Mouse (Mus musculus): Measurements from ENCODE around the gene Rsbn1l. TPM values are rescaled to one million over a fixed set of nuclear protein-coding genes. Genes with fewer than 3 reads are reported as not detected.
"Not testable (repeated sequence)": the region's sequence is repeated elsewhere in the genome, so short reads cannot be mapped to it uniquely, and the experiment has no call there.

Gene Rsbn1l
- polyA plus RNA-seq, 1 experiment = 12.9 TPM

DNA sequence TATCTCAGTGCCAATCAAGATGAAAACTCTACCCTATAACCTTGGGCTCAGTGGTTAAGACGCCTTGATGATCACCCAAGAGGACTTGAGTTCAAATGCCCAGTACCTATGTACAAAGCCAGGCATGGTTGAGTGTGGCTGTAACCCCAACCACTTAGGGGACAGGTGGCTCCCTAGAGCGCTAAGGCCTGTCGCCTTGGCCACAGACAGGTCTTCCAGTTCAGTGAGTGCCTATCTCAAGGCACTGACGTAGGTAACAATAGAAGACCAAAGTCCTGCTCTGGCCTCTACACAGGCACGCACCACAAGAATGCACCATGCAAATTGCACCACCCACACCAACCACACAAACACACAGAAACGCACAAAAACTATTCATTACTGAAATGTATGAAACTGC is 9.3 kb downstream of the Rsbn1l start:
- Histone ChIP-seq H3K27me3 (ENCODE audit: control insufficient read depth, insufficient read depth, low read length) (no peaks in the 10 kb centered on the region), H3K4me1 (ENCODE audit: control insufficient read depth, insufficient read depth, low read length) (peaks cover 17% of the 10 kb centered on the region), H3K4me3 (replicated peaks; ENCODE audit: insufficient read depth, low read depth, low read length) (no peak overlapping the region), H3K27ac (ENCODE audit: insufficient read depth, low read length) (peak overlapping the region; percentile 58; the same call in 1 of the 2 replicates)
- WGBS = 37% methylated on average over 6 of the region's 6 CpGs
- TF ChIP-seq CTCF (IDR thresholded peaks at IDR 0.05; ENCODE audit: borderline replicate concordance, insufficient read depth, low read depth, low read length) (no peak), POLR2A (IDR thresholded peaks at IDR 0.05; ENCODE audit: borderline replicate concordance, insufficient read depth, low read length) (no peak)
- peak; percentile 37 to 62 for DNase-seq

- TF ChIP-seq POLR2A (IDR thresholded peaks at IDR 0.05; ENCODE audit: borderline replicate concordance, insufficient read depth, low read length) = no peak
- TF ChIP-seq CTCF (IDR thresholded peaks at IDR 0.05; ENCODE audit: borderline replicate concordance, insufficient read depth, low read depth, low read length) = no peak
- Histone ChIP-seq H3K27me3 (ENCODE audit: control insufficient read depth, insufficient read depth, low read length) (no peaks in the 10 kb centered on the region), H3K27ac (ENCODE audit: insufficient read depth, low read length) (no peak overlapping the region), H3K4me3 (replicated peaks; ENCODE audit: insufficient read depth, low read depth, low read length) (no peak overlapping the region), H3K4me1 (ENCODE audit: control insufficient read depth, insufficient read depth, low read length) (peaks cover 30% of the 10 kb centered on the region)
- 51% methylated on average over 13 of the region's 13 CpGs for WGBS
- no peak for DNase-seq
Measured at GRCm38 (mm10) chr5:20944961-20945748, 11.0 kb downstream of the Rsbn1l start.

DNA sequence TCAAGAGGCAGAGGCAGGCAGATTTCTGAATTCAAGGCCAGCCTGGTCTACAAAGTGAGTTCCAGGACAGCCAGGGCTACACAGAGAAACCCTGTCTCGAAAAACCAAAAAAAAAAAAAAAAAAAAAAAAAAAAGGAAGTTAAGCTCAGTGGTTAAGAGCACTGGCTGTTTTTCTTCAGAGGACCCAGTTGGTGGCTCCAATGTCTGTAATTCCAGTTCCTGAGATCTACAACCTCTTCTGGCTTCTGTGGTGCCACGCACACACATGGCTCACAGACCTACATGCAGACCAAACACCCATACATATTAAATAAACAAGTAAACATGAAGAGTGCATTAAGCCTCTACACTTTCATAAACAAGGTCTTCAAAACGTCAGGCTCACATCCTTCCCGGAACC is 12.4 kb downstream of the Rsbn1l start:
- H3K4me3 ChIP-seq (replicated peaks; ENCODE audit: insufficient read depth, low read depth, low read length); H3K27me3 ChIP-seq (ENCODE audit: control insufficient read depth, insufficient read depth, low read length); DNase-seq; H3K27ac ChIP-seq (ENCODE audit: insufficient read depth, low read length): not testable (repeated sequence)
- WGBS = 72% methylated on average over 4 of the region's 4 CpGs
- H3K4me1 ChIP-seq (ENCODE audit: control insufficient read depth, insufficient read depth, low read length) = peaks cover 31% of the 10 kb centered on the region

DNA sequence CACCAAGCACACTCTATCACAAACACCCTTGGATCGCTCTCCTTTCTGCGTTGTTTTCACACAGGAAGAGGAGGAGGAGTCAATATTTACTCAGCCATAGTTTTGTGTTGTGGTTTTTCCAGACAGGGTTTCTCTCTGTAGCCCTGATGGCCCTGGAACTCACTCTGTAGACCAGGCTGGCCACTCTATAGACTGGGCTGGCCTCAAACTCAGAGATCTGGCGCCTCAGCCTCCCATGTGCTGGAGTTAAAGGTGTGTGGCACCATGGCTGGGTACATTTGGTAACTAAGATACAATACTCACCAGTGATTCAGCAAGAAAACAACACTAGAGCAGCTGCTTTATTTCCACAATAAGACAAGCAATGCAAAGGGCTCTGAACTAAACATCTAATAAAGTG is 13.7 kb downstream of the Rsbn1l start:
- 91% methylated on average over 3 of the region's 3 CpGs for WGBS
- TF ChIP-seq POLR2A (IDR thresholded peaks at IDR 0.05; ENCODE audit: borderline replicate concordance, insufficient read depth, low read length) = no peak
- no peak for TF ChIP-seq CTCF (IDR thresholded peaks at IDR 0.05; ENCODE audit: borderline replicate concordance, insufficient read depth, low read depth, low read length)

GRCm38 (mm10) chr5:20941205-20941604 is 15.0 kb downstream of the Rsbn1l start:
- peaks cover 27% of the 10 kb centered on the region; the same call in 1 of the 2 replicates for H3K4me1 ChIP-seq (ENCODE audit: control insufficient read depth, insufficient read depth, low read length)
- DNase-seq = peak; percentile 66 to 82
- 2% methylated on average over 5 of the region's 5 CpGs for WGBS
- H3K27ac ChIP-seq (ENCODE audit: insufficient read depth, low read length) = peak overlapping the region; percentile 56
- no peak for TF ChIP-seq CTCF (IDR thresholded peaks at IDR 0.05; ENCODE audit: borderline replicate concordance, insufficient read depth, low read depth, low read length)
- TF ChIP-seq POLR2A (IDR thresholded peaks at IDR 0.05; ENCODE audit: borderline replicate concordance, insufficient read depth, low read length) = no peak
- no peaks in the 10 kb centered on the region for H3K27me3 ChIP-seq (ENCODE audit: control insufficient read depth, insufficient read depth, low read length)
- H3K4me3 ChIP-seq (replicated peaks; ENCODE audit: insufficient read depth, low read depth, low read length) = no peak overlapping the region

More for the DNA sequence above, 13.7 kb downstream of the Rsbn1l start:
- Histone ChIP-seq H3K4me1 (ENCODE audit: control insufficient read depth, insufficient read depth, low read length) (peaks cover 34% of the 10 kb centered on the region), H3K27ac (ENCODE audit: insufficient read depth, low read length) (no peak overlapping the region), H3K27me3 (ENCODE audit: control insufficient read depth, insufficient read depth, low read length) (no peaks in the 10 kb centered on the region), H3K4me3 (replicated peaks; ENCODE audit: insufficient read depth, low read depth, low read length) (no peak overlapping the region)
- DNase-seq = no peak

DNA sequence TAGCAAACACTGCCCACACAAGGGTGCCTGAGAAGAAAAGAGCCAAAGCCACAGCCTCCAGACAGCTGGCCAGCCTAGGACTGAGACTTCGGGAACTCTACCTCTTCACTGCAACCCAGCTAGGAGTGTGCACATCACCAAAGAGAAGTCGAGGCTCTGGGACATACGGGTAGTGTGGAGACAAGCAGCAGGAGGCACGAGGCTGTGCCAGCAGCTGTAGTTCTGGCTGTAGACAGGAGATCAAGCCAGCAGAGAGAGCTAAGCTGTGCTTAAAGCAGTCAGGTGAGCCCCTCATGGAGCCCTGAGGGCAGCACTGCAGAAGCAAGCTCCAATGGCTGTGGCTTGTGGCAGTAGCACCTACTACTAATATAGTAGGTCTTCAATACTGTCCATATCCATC is 15.5 kb downstream of the Rsbn1l start:
- 0 out of 2 replicates have a peak overlapping the region, but pooled peaks have one; percentile 31 for H3K27ac ChIP-seq (ENCODE audit: insufficient read depth, low read length)
- H3K4me3 ChIP-seq (replicated peaks; ENCODE audit: insufficient read depth, low read depth, low read length) = no peak overlapping the region
- peaks cover 31% of the 10 kb centered on the region; the same call in 1 of the 2 replicates for H3K4me1 ChIP-seq (ENCODE audit: control insufficient read depth, insufficient read depth, low read length)
- peak; percentile 49 to 52 for DNase-seq
- no peaks in the 10 kb centered on the region for H3K27me3 ChIP-seq (ENCODE audit: control insufficient read depth, insufficient read depth, low read length)
- WGBS = 11% methylated on average over 4 of the region's 4 CpGs
- TF ChIP-seq POLR2A (IDR thresholded peaks at IDR 0.05; ENCODE audit: borderline replicate concordance, insufficient read depth, low read length) (no peak), CTCF (IDR thresholded peaks at IDR 0.05; ENCODE audit: borderline replicate concordance, insufficient read depth, low read depth, low read length) (no peak)

DNA sequence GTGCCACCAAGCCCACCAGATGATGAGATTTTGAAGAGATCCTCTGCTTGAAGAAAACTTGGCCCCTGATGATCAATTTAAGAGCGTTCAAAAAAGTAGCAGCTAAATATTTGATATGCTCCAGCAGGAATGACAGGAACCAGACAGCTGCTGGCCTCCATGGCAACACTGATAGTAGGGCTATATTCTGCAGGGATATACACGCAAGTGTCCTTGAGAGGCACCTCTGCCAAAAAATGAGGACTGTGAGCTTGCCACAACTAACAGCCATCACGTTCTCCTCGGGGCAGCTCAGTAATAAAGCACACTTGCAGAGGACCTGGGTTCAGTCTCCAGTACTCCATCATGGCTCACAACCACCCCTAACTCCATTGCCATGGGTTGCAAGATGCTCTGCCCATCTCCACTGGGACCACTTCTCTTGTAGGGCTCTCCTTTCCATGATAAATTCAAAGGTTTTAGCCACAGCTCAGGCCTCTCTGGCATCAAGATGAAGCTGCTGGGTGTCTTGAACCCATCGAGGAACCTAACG is 16.1 kb downstream of the Rsbn1l start:
- TF ChIP-seq CTCF (IDR thresholded peaks at IDR 0.05; ENCODE audit: borderline replicate concordance, insufficient read depth, low read depth, low read length) (no peak), POLR2A (IDR thresholded peaks at IDR 0.05; ENCODE audit: borderline replicate concordance, insufficient read depth, low read length) (no peak)
- peaks cover 34% of the 10 kb centered on the region; the same call in 1 of the 2 replicates for H3K4me1 ChIP-seq (ENCODE audit: control insufficient read depth, insufficient read depth, low read length)
- peak in 1 of 2 experiments; percentile 25 for DNase-seq
- H3K27ac ChIP-seq (ENCODE audit: insufficient read depth, low read length) = no peak overlapping the region
- no peak overlapping the region for H3K4me3 ChIP-seq (replicated peaks; ENCODE audit: insufficient read depth, low read depth, low read length)
- H3K27me3 ChIP-seq (ENCODE audit: control insufficient read depth, insufficient read depth, low read length) = no peaks in the 10 kb centered on the region
- WGBS = 67% methylated on average over 6 of the region's 6 CpGs

DNA sequence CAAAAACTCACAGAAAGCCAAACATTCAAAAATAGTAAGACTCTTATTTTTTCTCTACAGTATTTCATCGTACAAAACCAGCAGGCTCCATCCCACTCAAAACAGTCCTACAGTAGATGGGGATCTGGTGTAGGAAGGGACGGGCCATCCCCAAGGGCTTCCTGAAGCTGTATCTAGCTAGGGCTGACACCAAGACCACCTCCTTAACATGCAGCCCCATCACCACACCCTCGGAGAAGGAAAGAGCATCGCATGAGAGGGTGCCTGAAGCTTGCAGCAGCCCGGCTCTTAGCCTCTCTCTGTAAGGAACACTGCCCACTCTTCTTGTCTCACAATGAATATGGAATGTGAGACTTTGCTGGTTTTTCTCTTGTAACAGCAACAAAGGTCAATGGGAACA is 17.7 kb downstream of the Rsbn1l start:
- DNase-seq = no peak

More for the DNA sequence above, 17.7 kb downstream of the Rsbn1l start:
- no peaks in the 10 kb centered on the region for H3K27me3 ChIP-seq (ENCODE audit: control insufficient read depth, insufficient read depth, low read length)
- no peak overlapping the region for H3K27ac ChIP-seq (ENCODE audit: insufficient read depth, low read length)
- H3K4me3 ChIP-seq (replicated peaks; ENCODE audit: insufficient read depth, low read depth, low read length) = no peak overlapping the region
- peaks cover 30% of the 10 kb centered on the region; the same call in 1 of the 2 replicates for H3K4me1 ChIP-seq (ENCODE audit: control insufficient read depth, insufficient read depth, low read length)
- 69% methylated on average over 5 of the region's 5 CpGs for WGBS
- TF ChIP-seq CTCF (IDR thresholded peaks at IDR 0.05; ENCODE audit: borderline replicate concordance, insufficient read depth, low read depth, low read length) (no peak), POLR2A (IDR thresholded peaks at IDR 0.05; ENCODE audit: borderline replicate concordance, insufficient read depth, low read length) (no peak)
